Comparison of ENCODE assay signal across 10 mouse cellular contexts in the genomic region with DNA sequence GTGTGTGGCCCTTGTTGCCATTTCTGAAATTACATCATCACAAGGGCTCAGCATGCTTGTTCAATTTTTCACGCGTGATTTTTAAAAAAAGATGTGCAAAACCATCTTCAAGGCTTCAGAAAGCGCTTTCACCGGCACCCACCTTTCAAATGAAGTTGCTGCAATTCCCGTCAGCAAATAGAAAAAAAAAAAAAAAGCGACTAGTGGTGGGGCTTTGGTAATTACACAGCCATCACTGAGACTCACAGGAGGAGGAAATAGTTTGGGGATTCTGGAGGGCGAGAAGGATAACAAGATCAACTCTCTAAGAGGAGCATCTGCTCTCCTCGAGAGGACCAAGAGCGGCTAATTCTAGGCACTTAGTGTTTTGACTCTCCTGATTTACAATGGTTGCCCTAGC.
A peak's percentile ranks its signal among the peaks of the same experiment; 100 is the strongest.
DNase-seq lines count a peak whose midpoint lies in the region; ATAC-seq and TF ChIP-seq lines count a peak whose summit lies in the region.
"Had no signal": no experiment of that assay in that cellular context is flagged by ENCODE, and none has a peak within 500 bp of the region (broad histone marks: within the 10 kb centered on the region; RNA-seq: fewer than 3 reads in every experiment).

No protein-coding gene starts in this region.

- H3K9me3 ChIP-seq in hindbrain, embryonic 11.5 days (ENCODE audit: control insufficient read depth, low read length), result no peaks in the 10 kb centered on the region
- H3K9me3 ChIP-seq in midbrain, embryonic 11.5 days (ENCODE audit: control insufficient read depth, low read length), result no peaks in the 10 kb centered on the region

- H3K4me3 ChIP-seq in gastrocnemius, adult 2 months, result peak overlapping the region; percentile 54
- no peak overlapping the region for H3K4me3 ChIP-seq in hindbrain, embryonic 11.5 days (ENCODE audit: low read depth, low read length)
- 0 out of 2 replicates have a peak overlapping the region, but pooled peaks have one; percentile 0 for H3K4me3 ChIP-seq in midbrain, embryonic 11.5 days (ENCODE audit: low read depth, low read length)

- H3K27ac ChIP-seq in gastrocnemius, adult 2 months, result no peak overlapping the region
- H3K27ac ChIP-seq in hindbrain, embryonic 11.5 days (ENCODE audit: low read depth, low read length), result no peak overlapping the region
- H3K27ac ChIP-seq in midbrain, embryonic 11.5 days (ENCODE audit: low read depth, low read length), result no peak overlapping the region

- WGBS in hindbrain, embryonic 11.5 days, result 1% methylated on average over 9 of the region's 9 CpGs
- 2% methylated on average over 9 of the region's 9 CpGs for WGBS in midbrain, embryonic 11.5 days

- TF ChIP-seq CTCF in gastrocnemius, adult 2 months (IDR thresholded peaks at IDR 0.05), result no peak

- H3K4me1 ChIP-seq in hindbrain, embryonic 11.5 days (replicated peaks; ENCODE audit: control insufficient read depth, insufficient read depth, low read length), result peaks cover 2% of the 10 kb centered on the region; the same call in 1 of the 2 replicates
- peaks cover 22% of the 10 kb centered on the region for H3K4me1 ChIP-seq in midbrain, embryonic 11.5 days (ENCODE audit: control insufficient read depth, insufficient read depth, low read length)

- H3K27me3 ChIP-seq in hindbrain, embryonic 11.5 days (ENCODE audit: control insufficient read depth, insufficient read depth, low read length), result peaks cover 5% of the 10 kb centered on the region; the same call in 1 of the 2 replicates
- H3K27me3 ChIP-seq in midbrain, embryonic 11.5 days (ENCODE audit: control insufficient read depth, insufficient read depth, low read length), result peaks cover 17% of the 10 kb centered on the region

- H3K36me3 ChIP-seq in hindbrain, embryonic 11.5 days (ENCODE audit: control insufficient read depth, insufficient read depth, low read length), result no peaks in the 10 kb centered on the region
- no peaks in the 10 kb centered on the region for H3K36me3 ChIP-seq in midbrain, embryonic 11.5 days (ENCODE audit: control insufficient read depth, insufficient read depth, low read length)

- no peak for ATAC-seq in hindbrain, embryonic 11.5 days (ENCODE audit: low FRiP score)
- ATAC-seq in midbrain, embryonic 11.5 days (ENCODE audit: low FRiP score), result no peak

- H3K9ac ChIP-seq in hindbrain, embryonic 11.5 days (ENCODE audit: low read depth, low read length), result no peak overlapping the region
- no peak overlapping the region for H3K9ac ChIP-seq in midbrain, embryonic 11.5 days (ENCODE audit: low read length)

- no peak for DNase-seq in gastrocnemius, adult 2 months
- no peak for DNase-seq in gastrocnemius, postnatal 10 days
- DNase-seq in MN1 (ENCODE audit: low spot score), result peak; percentile 56
- DNase-seq in hindbrain, embryonic 11.5 days (ENCODE audit: low spot score), result peak; percentile 34
- DNase-seq in midbrain, embryonic 11.5 days (ENCODE audit: low spot score, missing footprints), result peak; percentile 91
- DNase-seq in thymus, postnatal 36 days, result no peak
- DNase-seq in layer of hippocampus, postnatal 10 days (ENCODE audit: low spot score in 2 of 2), result no peak
- no peak for DNase-seq in Muller cell, postnatal 12 days (ENCODE audit: inconsistent ontology term)
- DNase-seq: cerebellum, adult 9-10 months; lung, postnatal 14 days had no signal

- peak overlapping the region; percentile 5 for H3K4me2 ChIP-seq in hindbrain, embryonic 11.5 days (replicated peaks; ENCODE audit: low read depth, low read length)
- peak overlapping the region; percentile 12; the same call in 1 of the 2 replicates for H3K4me2 ChIP-seq in midbrain, embryonic 11.5 days

- intact Hi-C loops in gastrocnemius, adult 2 months (cut with DNase I), result no loop called here

Comparison
In these comparisons a context has a peak if more than half of its experiments do, and no peak if none do; other contexts are left out.
1. DNase-seq: peak in MN1 (single experiment), hindbrain, embryonic 11.5 days (single experiment) and midbrain, embryonic 11.5 days (single experiment); none in gastrocnemius, adult 2 months (single experiment), gastrocnemius, postnatal 10 days (single experiment), thymus, postnatal 36 days (0 of 2), layer of hippocampus, postnatal 10 days (0 of 2) and Muller cell, postnatal 12 days (single experiment).